Mouse (Mus musculus): ENCODE measurements around the gene Cdk6. TPM values are rescaled to one million over a fixed set of nuclear protein-coding genes. Genes with fewer than 3 reads are reported as not detected.
"Not testable (repeated sequence)": the region's sequence is repeated elsewhere in the genome, so short reads cannot be mapped to it uniquely, and the experiment has no call there.

Gene Cdk6
- polyA plus RNA-seq, 1 experiment = 8.9 TPM

DNA sequence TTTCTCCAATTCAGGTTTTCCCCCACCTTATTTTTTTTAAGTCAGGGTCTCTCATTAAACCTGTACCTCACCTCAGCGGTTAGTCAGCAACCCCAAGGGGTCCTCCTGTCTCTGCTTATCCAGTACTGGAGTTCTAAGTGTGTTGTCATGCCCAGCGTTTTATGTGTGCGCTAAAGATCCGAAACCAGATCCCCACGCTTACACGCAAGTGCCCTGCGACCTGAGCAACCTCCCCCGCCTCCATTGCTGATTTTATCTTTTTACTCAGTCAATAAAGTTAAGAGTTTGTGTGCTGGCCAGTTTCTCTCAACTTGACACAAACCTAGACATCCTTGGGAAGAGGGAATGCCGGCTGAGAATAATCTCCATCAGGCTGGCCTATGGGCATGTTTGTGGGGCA, 37.4 kb upstream of the Cdk6 start:
- H3K36me3 ChIP-seq (ENCODE audit: control insufficient read depth, insufficient read depth) = no peaks in the 10 kb centered on the region
- no peaks in the 10 kb centered on the region for H3K27me3 ChIP-seq (ENCODE audit: control insufficient read depth, insufficient read depth, insufficient read length)
- no peak overlapping the region for H3K4me2 ChIP-seq (ENCODE audit: low read depth)
- TF ChIP-seq REST (IDR thresholded peaks at IDR 0.05; ENCODE audit: insufficient read depth, insufficient read length) (no peak), CEBPB (IDR thresholded peaks at IDR 0.05; ENCODE audit: insufficient read depth, poor library complexity, severe bottlenecking) (no peak), POLR2A (IDR thresholded peaks at IDR 0.05; ENCODE audit: insufficient read length, low read depth) (no peak), MAX (IDR thresholded peaks at IDR 0.05; ENCODE audit: low read depth) (no peak), USF1 (IDR thresholded peaks at IDR 0.05; ENCODE audit: low read depth) (no peak), SRF (IDR thresholded peaks at IDR 0.05; ENCODE audit: control insufficient read depth, insufficient read length, low read depth) (no peak), MYOD1 (IDR thresholded peaks at IDR 0.05; ENCODE audit: control insufficient read depth in 1 of 3, insufficient read length in 2 of 3, low read depth in 2 of 3) (no peak), POLR2AphosphoS2 (IDR thresholded peaks at IDR 0.05; ENCODE audit: insufficient read length, low read depth) (no peak), E2F4 (IDR thresholded peaks at IDR 0.05; ENCODE audit: insufficient read depth) (no peak)
- no peak overlapping the region for H3ac ChIP-seq (ENCODE audit: control insufficient read depth, insufficient read length)
- no peak overlapping the region for H3K4me3 ChIP-seq
- no peaks in the 10 kb centered on the region for H3K79me2 ChIP-seq (ENCODE audit: control insufficient read depth, insufficient read depth)

DNA sequence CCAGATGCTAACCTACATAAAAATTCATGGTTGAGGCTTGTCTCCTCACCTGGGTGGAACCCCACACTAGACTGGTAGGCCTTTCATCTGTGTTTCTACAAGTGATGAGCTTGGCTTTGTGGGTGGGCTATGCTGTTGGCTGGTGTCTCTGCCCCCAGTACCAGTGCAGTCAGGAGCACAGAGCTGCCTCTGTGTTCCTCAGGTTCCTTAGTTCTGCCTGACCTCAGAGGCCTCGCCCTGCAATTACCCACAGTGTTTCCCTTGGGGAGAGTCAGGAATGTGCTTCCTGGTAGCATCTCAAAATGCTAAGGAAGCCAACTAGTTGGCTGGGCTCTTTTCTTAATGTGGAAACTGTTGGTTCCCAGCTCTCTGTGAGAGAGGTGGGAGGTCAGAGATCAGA, 35.1 kb upstream of the Cdk6 start:
- H3K36me3 ChIP-seq (ENCODE audit: control insufficient read depth, insufficient read depth) = no peaks in the 10 kb centered on the region
- H3K4me3 ChIP-seq = no peak overlapping the region
- H3K79me2 ChIP-seq (ENCODE audit: control insufficient read depth, insufficient read depth) = no peaks in the 10 kb centered on the region
- H3K27me3 ChIP-seq (ENCODE audit: control insufficient read depth, insufficient read depth, insufficient read length) = no peaks in the 10 kb centered on the region
- H3K4me2 ChIP-seq (ENCODE audit: low read depth) = no peak overlapping the region
- TF ChIP-seq POLR2AphosphoS2 (IDR thresholded peaks at IDR 0.05; ENCODE audit: insufficient read length, low read depth) (no peak), USF1 (IDR thresholded peaks at IDR 0.05; ENCODE audit: low read depth) (no peak), MYOG (IDR thresholded peaks at IDR 0.05; ENCODE audit: control insufficient read depth in 1 of 3, insufficient read depth in 1 of 3, insufficient read length in 2 of 3, low read depth in 2 of 3) (no peak), E2F4 (IDR thresholded peaks at IDR 0.05; ENCODE audit: insufficient read depth) (no peak), REST (IDR thresholded peaks at IDR 0.05; ENCODE audit: insufficient read depth, insufficient read length) (no peak), CEBPB (IDR thresholded peaks at IDR 0.05; ENCODE audit: insufficient read depth, poor library complexity, severe bottlenecking) (no peak), TCF3 (IDR thresholded peaks at IDR 0.05; ENCODE audit: insufficient read length, low read depth) (no peak), SRF (IDR thresholded peaks at IDR 0.05; ENCODE audit: control insufficient read depth, insufficient read length, low read depth) (no peak), TCF12 (IDR thresholded peaks at IDR 0.05; ENCODE audit: insufficient read depth, poor library complexity, severe bottlenecking) (no peak), MYOD1 (IDR thresholded peaks at IDR 0.05; ENCODE audit: control insufficient read depth in 1 of 3, insufficient read length in 2 of 3, low read depth in 2 of 3) (no peak), POLR2A (IDR thresholded peaks at IDR 0.05; ENCODE audit: insufficient read length, low read depth) (no peak), MAX (IDR thresholded peaks at IDR 0.05; ENCODE audit: low read depth) (no peak)
- H3ac ChIP-seq (ENCODE audit: control insufficient read depth, insufficient read length) = no peak overlapping the region

DNA sequence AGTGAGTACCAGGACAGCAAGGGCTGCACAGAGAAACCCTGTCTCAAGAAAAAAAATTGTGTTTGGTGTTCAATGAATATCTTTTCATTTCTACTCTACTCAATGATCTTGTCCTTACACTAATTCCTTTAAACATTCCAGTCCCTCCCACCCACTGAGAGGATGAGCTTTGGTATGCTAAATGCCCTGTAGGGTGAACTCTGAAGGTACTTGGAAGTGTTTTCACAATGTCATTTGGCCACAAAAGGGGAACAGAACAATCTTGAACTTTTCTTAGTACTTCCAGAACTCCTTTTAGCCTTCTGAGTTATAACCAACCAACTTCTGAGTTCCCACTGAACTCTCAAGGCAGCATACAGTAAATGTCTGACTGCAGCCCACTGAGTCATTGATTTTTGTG, 32.2 kb upstream of the Cdk6 start:
- TF ChIP-seq USF1 (IDR thresholded peaks at IDR 0.05; ENCODE audit: low read depth) (no peak), MAX (IDR thresholded peaks at IDR 0.05; ENCODE audit: low read depth) (no peak), MYOD1 (IDR thresholded peaks at IDR 0.05; ENCODE audit: control insufficient read depth in 1 of 3, insufficient read length in 2 of 3, low read depth in 2 of 3) (no peak), MYOG (IDR thresholded peaks at IDR 0.05; ENCODE audit: control insufficient read depth in 1 of 3, insufficient read depth in 1 of 3, insufficient read length in 2 of 3, low read depth in 2 of 3) (no peak), POLR2A (IDR thresholded peaks at IDR 0.05; ENCODE audit: insufficient read length, low read depth) (no peak), TCF3 (IDR thresholded peaks at IDR 0.05; ENCODE audit: insufficient read length, low read depth) (no peak), REST (IDR thresholded peaks at IDR 0.05; ENCODE audit: insufficient read depth, insufficient read length) (no peak), E2F4 (IDR thresholded peaks at IDR 0.05; ENCODE audit: insufficient read depth) (no peak), SRF (IDR thresholded peaks at IDR 0.05; ENCODE audit: control insufficient read depth, insufficient read length, low read depth) (no peak), POLR2AphosphoS2 (IDR thresholded peaks at IDR 0.05; ENCODE audit: insufficient read length, low read depth) (no peak), CEBPB (IDR thresholded peaks at IDR 0.05; ENCODE audit: insufficient read depth, poor library complexity, severe bottlenecking) (no peak), TCF12 (IDR thresholded peaks at IDR 0.05; ENCODE audit: insufficient read depth, poor library complexity, severe bottlenecking) (no peak)
- no peaks in the 10 kb centered on the region for H3K79me2 ChIP-seq (ENCODE audit: control insufficient read depth, insufficient read depth)
- H3K4me2 ChIP-seq (ENCODE audit: low read depth) = no peak overlapping the region
- H3K27me3 ChIP-seq (ENCODE audit: control insufficient read depth, insufficient read depth, insufficient read length) = no peaks in the 10 kb centered on the region
- no peaks in the 10 kb centered on the region for H3K36me3 ChIP-seq (ENCODE audit: control insufficient read depth, insufficient read depth)
- H3K4me3 ChIP-seq = no peak overlapping the region
- no peak overlapping the region for H3ac ChIP-seq (ENCODE audit: control insufficient read depth, insufficient read length)

DNA sequence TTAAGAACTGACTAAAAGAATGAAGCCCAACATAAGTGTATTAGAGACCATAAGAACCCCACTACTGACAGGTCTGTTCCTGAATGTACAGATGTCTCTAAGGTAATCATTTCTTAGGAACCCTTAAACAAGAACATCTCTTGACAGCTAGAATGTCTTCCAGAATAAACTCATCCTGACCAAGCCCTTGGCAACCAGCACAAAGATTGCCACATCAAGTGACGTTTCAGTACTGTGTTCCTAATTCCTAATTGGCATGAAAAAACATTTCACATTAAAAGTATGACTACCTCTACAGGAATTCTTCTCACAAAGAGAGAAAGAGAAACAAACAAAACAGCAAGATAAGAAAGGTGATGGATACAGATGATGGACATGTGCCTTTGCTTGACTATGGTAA, 31.7 kb upstream of the Cdk6 start:
- Histone ChIP-seq H3K4me3 (no peak overlapping the region), H3ac (ENCODE audit: control insufficient read depth, insufficient read length) (no peak overlapping the region), H3K27me3 (ENCODE audit: control insufficient read depth, insufficient read depth, insufficient read length) (no peaks in the 10 kb centered on the region), H3K79me2 (ENCODE audit: control insufficient read depth, insufficient read depth) (no peaks in the 10 kb centered on the region), H3K4me2 (ENCODE audit: low read depth) (no peak overlapping the region), H3K36me3 (ENCODE audit: control insufficient read depth, insufficient read depth) (no peaks in the 10 kb centered on the region)
- peak; percentile 48; the same call in 1 of the 2 replicates for TF ChIP-seq CEBPB (IDR thresholded peaks at IDR 0.05; ENCODE audit: insufficient read depth, poor library complexity, severe bottlenecking)
- TF ChIP-seq E2F4 (IDR thresholded peaks at IDR 0.05; ENCODE audit: insufficient read depth) = no peak

DNA sequence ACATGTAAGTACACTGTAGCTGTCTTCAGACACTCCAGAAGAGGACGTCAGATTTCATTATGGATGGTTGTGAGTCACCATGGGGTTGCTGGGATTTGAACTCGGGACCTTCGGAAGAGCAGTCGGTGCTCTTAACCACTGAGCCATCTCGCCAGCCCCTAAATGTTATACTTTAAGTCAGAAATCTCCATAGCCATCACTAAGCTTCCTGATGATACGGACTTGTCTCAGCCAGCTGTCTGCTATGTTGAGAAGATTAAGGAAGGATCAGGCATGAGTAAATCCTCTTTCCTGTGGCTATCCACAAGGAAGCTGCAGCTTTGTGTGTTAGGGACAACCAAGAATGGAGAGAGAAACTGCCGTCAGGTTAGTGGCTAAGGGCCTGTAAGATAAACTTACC, 30.1 kb upstream of the Cdk6 start:
- not testable (repeated sequence) for H3K27me3 ChIP-seq (ENCODE audit: control insufficient read depth, insufficient read depth, insufficient read length); H3K79me2 ChIP-seq (ENCODE audit: control insufficient read depth, insufficient read depth); H3K4me2 ChIP-seq (ENCODE audit: low read depth); H3K36me3 ChIP-seq (ENCODE audit: control insufficient read depth, insufficient read depth); H3ac ChIP-seq (ENCODE audit: control insufficient read depth, insufficient read length); H3K4me3 ChIP-seq

DNA sequence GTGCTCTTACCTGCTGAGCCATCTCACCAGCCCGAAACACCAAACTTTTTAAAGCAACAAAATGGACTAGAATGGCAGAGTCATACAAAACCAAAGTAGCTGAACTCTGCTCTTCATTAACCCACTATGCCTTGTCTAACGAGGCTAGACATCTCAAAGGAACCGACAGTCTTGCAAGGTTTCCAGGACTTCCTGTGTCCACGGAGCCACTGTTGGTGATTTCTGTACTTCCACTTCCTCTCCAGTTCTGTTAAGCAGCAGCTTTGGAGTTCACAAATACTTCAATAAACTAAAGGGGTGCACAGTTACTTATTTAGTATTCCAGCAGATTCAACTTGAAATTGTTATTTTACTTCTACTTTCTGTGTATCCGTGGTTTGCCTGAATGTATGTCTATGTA, 23.6 kb upstream of the Cdk6 start:
- H3K27me3 ChIP-seq (ENCODE audit: control insufficient read depth, insufficient read depth, insufficient read length); H3ac ChIP-seq (ENCODE audit: control insufficient read depth, insufficient read length); H3K4me2 ChIP-seq (ENCODE audit: low read depth); H3K4me3 ChIP-seq; H3K36me3 ChIP-seq (ENCODE audit: control insufficient read depth, insufficient read depth); H3K79me2 ChIP-seq (ENCODE audit: control insufficient read depth, insufficient read depth): not testable (repeated sequence)

Data from myocyte (in vitro differentiated cells).